Mouse (Mus musculus): Measurements from ENCODE around the gene Foxp1. TPM values are rescaled to one million over a fixed set of nuclear protein-coding genes. Genes with fewer than 3 reads are reported as not detected.

The Foxp1 gene
- total RNA-seq, 1 experiment from 2014 or later = 110 TPM

- ATAC-seq (replicated peaks in 1 of 2; ENCODE audit: insufficient read depth in 1 of 2, low FRiP score in 2 of 2, low TSS enrichment in 1 of 2, low read depth in 1 of 2, poor library complexity in 2 of 2, severe bottlenecking in 2 of 2) = no peak
Observed at GRCm38 (mm10) chr6:99492937-99493336, 29.6 kb downstream of the Foxp1 start.

- no peak for ATAC-seq (replicated peaks in 1 of 2; ENCODE audit: insufficient read depth in 1 of 2, low FRiP score in 2 of 2, low TSS enrichment in 1 of 2, low read depth in 1 of 2, poor library complexity in 2 of 2, severe bottlenecking in 2 of 2)
Observed at GRCm38 (mm10) chr6:99491979-99492544, 30.5 kb downstream of the Foxp1 start.

GRCm38 (mm10) chr6:99491146-99491545 is 31.4 kb downstream of the Foxp1 start:
- no peak for ATAC-seq (replicated peaks in 1 of 2; ENCODE audit: insufficient read depth in 1 of 2, low FRiP score in 2 of 2, low TSS enrichment in 1 of 2, low read depth in 1 of 2, poor library complexity in 2 of 2, severe bottlenecking in 2 of 2)

- peak; percentile 91 for ATAC-seq (replicated peaks in 1 of 2; ENCODE audit: insufficient read depth in 1 of 2, low FRiP score in 2 of 2, low TSS enrichment in 1 of 2, low read depth in 1 of 2, poor library complexity in 2 of 2, severe bottlenecking in 2 of 2)
Observed at GRCm38 (mm10) chr6:99489900-99490648, 32.4 kb downstream of the Foxp1 start.

- no peak for ATAC-seq (replicated peaks in 1 of 2; ENCODE audit: insufficient read depth in 1 of 2, low FRiP score in 2 of 2, low TSS enrichment in 1 of 2, low read depth in 1 of 2, poor library complexity in 2 of 2, severe bottlenecking in 2 of 2)
Observed at GRCm38 (mm10) chr6:99489423-99489822, 33.1 kb downstream of the Foxp1 start.

- no peak for ATAC-seq (replicated peaks in 1 of 2; ENCODE audit: insufficient read depth in 1 of 2, low FRiP score in 2 of 2, low TSS enrichment in 1 of 2, low read depth in 1 of 2, poor library complexity in 2 of 2, severe bottlenecking in 2 of 2)
Observed at GRCm38 (mm10) chr6:99485884-99486640, 36.5 kb downstream of the Foxp1 start.

GRCm38 (mm10) chr6:99485217-99485883 is 37.2 kb downstream of the Foxp1 start:
- ATAC-seq (replicated peaks in 1 of 2; ENCODE audit: insufficient read depth in 1 of 2, low FRiP score in 2 of 2, low TSS enrichment in 1 of 2, low read depth in 1 of 2, poor library complexity in 2 of 2, severe bottlenecking in 2 of 2) = peak; percentile 60 to 70

GRCm38 (mm10) chr6:99484884-99485216 is 37.7 kb downstream of the Foxp1 start:
- no peak for ATAC-seq (replicated peaks in 1 of 2; ENCODE audit: insufficient read depth in 1 of 2, low FRiP score in 2 of 2, low TSS enrichment in 1 of 2, low read depth in 1 of 2, poor library complexity in 2 of 2, severe bottlenecking in 2 of 2)

- no peak for ATAC-seq (replicated peaks in 1 of 2; ENCODE audit: insufficient read depth in 1 of 2, low FRiP score in 2 of 2, low TSS enrichment in 1 of 2, low read depth in 1 of 2, poor library complexity in 2 of 2, severe bottlenecking in 2 of 2)
Observed at GRCm38 (mm10) chr6:99484197-99484725, 38.3 kb downstream of the Foxp1 start.

GRCm38 (mm10) chr6:99483556-99483955 is 39.0 kb downstream of the Foxp1 start:
- no peak for ATAC-seq (replicated peaks in 1 of 2; ENCODE audit: insufficient read depth in 1 of 2, low FRiP score in 2 of 2, low TSS enrichment in 1 of 2, low read depth in 1 of 2, poor library complexity in 2 of 2, severe bottlenecking in 2 of 2)

- ATAC-seq (replicated peaks in 1 of 2; ENCODE audit: insufficient read depth in 1 of 2, low FRiP score in 2 of 2, low TSS enrichment in 1 of 2, low read depth in 1 of 2, poor library complexity in 2 of 2, severe bottlenecking in 2 of 2) = no peak
Observed at GRCm38 (mm10) chr6:99481568-99481967, 41.0 kb downstream of the Foxp1 start.

GRCm38 (mm10) chr6:99478873-99479650 is 43.5 kb downstream of the Foxp1 start:
- ATAC-seq (replicated peaks in 1 of 2; ENCODE audit: insufficient read depth in 1 of 2, low FRiP score in 2 of 2, low TSS enrichment in 1 of 2, low read depth in 1 of 2, poor library complexity in 2 of 2, severe bottlenecking in 2 of 2) = no peak

GRCm38 (mm10) chr6:99475040-99475439 is 47.5 kb downstream of the Foxp1 start:
- no peak for ATAC-seq (replicated peaks in 1 of 2; ENCODE audit: insufficient read depth in 1 of 2, low FRiP score in 2 of 2, low TSS enrichment in 1 of 2, low read depth in 1 of 2, poor library complexity in 2 of 2, severe bottlenecking in 2 of 2)

- no peak for ATAC-seq (replicated peaks in 1 of 2; ENCODE audit: insufficient read depth in 1 of 2, low FRiP score in 2 of 2, low TSS enrichment in 1 of 2, low read depth in 1 of 2, poor library complexity in 2 of 2, severe bottlenecking in 2 of 2)
Observed at GRCm38 (mm10) chr6:99470906-99471305, 51.6 kb downstream of the Foxp1 start.

- ATAC-seq (replicated peaks in 1 of 2; ENCODE audit: insufficient read depth in 1 of 2, low FRiP score in 2 of 2, low TSS enrichment in 1 of 2, low read depth in 1 of 2, poor library complexity in 2 of 2, severe bottlenecking in 2 of 2) = no peak
Observed at GRCm38 (mm10) chr6:99469134-99469834, 53.2 kb downstream of the Foxp1 start.

GRCm38 (mm10) chr6:99467831-99468230 is 54.7 kb downstream of the Foxp1 start:
- ATAC-seq (replicated peaks in 1 of 2; ENCODE audit: insufficient read depth in 1 of 2, low FRiP score in 2 of 2, low TSS enrichment in 1 of 2, low read depth in 1 of 2, poor library complexity in 2 of 2, severe bottlenecking in 2 of 2) = no peak

Measured in hematopoietic stem cell, adult 5-6 weeks (primary cell).